Mouse (Mus musculus) embryonic facial prominence, embryonic 10.5 days (tissue): ENCODE results near the gene Rheb. TPM values are rescaled to one million over a fixed set of nuclear protein-coding genes. Genes with fewer than 3 reads are reported as not detected.
"Not testable (repeated sequence)": the region's sequence is repeated elsewhere in the genome, so short reads cannot be mapped to it uniquely, and the experiment has no call there.

Source experiments
- DNase-seq: peaks from one replicate; pipeline ENCODE4 v3.0.0-alpha.2; 2017; ENCODE audit warnings: low spot score
- H3K27ac ChIP-seq: fragments of 300-500 bp; sonication (generic); replicated peaks from 2 replicates; pipeline ENCODE4 v1.5.1; 2016; ENCODE audit warnings: mild to moderate bottlenecking
- H3K27me3 ChIP-seq: fragments of 300-500 bp; sonication (generic); replicated peaks from 2 replicates; pipeline ENCODE4 v1.6.1; 2016; ENCODE audit warnings: low read depth, mild to moderate bottlenecking; ENCODE audit not compliant: poor library complexity, severe bottlenecking
- H3K36me3 ChIP-seq: fragments of 300-500 bp; sonication (generic); replicated peaks from 2 replicates; pipeline ENCODE4 v1.6.1; 2016; ENCODE audit warnings: mild to moderate bottlenecking, moderate library complexity
- H3K4me1 ChIP-seq: fragments of 300-500 bp; sonication (generic); 2 replicates; pipeline ENCODE4 v1.6.1; 2016
- H3K4me3 ChIP-seq: fragments of 300-500 bp; sonication (generic); 2 replicates; pipeline ENCODE4 v1.5.1; 2016; ENCODE audit warnings: mild to moderate bottlenecking, moderate library complexity
- H3K9me3 ChIP-seq: fragments of 300-500 bp; sonication (generic); 2 replicates; pipeline ENCODE4 v1.6.1; 2016; ENCODE audit warnings: mild to moderate bottlenecking
- WGBS: fragments of 180-500 bp; shearing (Covaris S2); methylation state at CpG from one replicate; pipeline ENCODE4 v1.1.7; 2016; 5-methylcytosine and 5-hydroxymethylcytosine counted together
- polyA plus RNA-seq: library from polyadenylated mRNA; unstranded; fragments of >200 nt; fragmentation: Nextera tagmentation; extraction: Ambion mirVana; gene quantifications from 2 replicates; pipeline ENCODE4 v1.2.1, GENCODE M21; 2016

Gene Rheb
- polyA plus RNA-seq, 1 experiment from 2014 or later, result 178 TPM

DNA sequence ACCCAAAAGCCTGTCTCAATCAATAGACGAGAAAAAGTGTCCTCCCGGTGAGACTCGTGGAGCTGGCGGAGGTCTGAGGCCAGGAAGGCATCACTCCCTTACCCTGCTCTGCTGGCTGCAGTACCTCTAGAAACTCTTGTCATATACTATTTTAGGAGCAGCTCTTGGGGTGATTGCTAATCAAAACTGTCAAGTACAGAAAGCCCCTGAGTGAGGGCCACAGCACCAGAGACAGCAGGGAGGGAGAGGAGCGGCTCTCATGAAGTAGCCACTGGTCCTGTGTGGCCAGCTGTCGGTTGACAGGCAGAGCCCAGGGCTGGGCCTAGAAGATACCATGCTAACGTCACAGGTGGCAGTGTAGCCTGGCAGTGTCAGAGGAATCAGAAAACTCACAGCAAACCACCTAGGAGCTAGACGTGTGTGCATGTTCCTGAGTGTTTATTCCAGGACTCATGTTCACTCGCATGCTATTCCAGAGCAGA lies 19.1 kb upstream of the Rheb start:
- peaks cover 36% of the 10 kb centered on the region for H3K36me3 ChIP-seq
- H3K4me3 ChIP-seq, result no peak overlapping the region
- no peak for DNase-seq
- H3K4me1 ChIP-seq, result no peaks in the 10 kb centered on the region
- 89% methylated on average over 9 of the region's 9 CpGs for WGBS
- H3K9me3 ChIP-seq, result no peaks in the 10 kb centered on the region
- no peaks in the 10 kb centered on the region for H3K27me3 ChIP-seq
- H3K27ac ChIP-seq, result no peak overlapping the region

DNA sequence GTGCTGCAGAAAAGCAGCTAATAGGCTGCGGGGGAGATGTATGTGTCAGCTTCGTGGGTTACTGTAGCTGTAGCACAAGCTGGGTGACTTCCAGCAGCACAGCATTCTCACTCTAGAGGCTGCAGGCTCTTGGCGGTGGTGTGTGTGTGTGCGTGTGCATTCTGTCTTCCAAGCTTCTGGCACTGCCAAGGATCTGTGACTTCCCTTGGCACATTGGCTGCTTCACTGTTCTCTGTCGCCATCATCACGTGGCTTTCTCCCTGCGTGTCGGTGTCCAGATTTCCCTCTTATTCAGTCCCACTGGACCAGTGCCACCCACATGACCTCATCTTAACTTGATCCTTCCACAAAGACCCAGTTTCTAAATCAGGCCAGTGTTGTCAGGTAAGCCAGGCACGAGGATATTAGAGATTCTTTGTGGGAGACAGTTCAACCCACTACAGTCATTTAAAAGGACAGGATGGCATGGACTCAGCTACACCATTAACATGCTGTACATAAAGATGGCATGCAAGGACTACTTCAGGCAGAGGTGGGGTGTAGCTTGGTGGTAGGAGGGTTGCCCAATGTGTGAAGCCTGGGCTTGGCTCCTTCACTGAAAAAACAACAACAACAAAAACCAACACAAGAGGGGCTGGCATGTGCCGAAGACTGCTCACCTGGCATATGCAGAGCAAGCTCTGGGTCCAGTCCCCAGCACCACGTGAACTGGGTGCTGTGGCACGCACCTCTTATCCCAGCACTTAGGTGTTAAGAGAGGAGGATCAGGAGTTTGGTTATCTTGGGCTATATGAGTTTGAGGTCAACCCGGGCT lies 18.4 kb upstream of the Rheb start:
- Histone ChIP-seq H3K27me3 (no peaks in the 10 kb centered on the region), H3K27ac (no peak overlapping the region), H3K9me3 (no peaks in the 10 kb centered on the region), H3K4me3 (no peak overlapping the region), H3K36me3 (peaks cover 30% of the 10 kb centered on the region), H3K4me1 (no peaks in the 10 kb centered on the region)
- DNase-seq, result no peak
- WGBS, result 85% methylated on average over 13 of the region's 13 CpGs

DNA sequence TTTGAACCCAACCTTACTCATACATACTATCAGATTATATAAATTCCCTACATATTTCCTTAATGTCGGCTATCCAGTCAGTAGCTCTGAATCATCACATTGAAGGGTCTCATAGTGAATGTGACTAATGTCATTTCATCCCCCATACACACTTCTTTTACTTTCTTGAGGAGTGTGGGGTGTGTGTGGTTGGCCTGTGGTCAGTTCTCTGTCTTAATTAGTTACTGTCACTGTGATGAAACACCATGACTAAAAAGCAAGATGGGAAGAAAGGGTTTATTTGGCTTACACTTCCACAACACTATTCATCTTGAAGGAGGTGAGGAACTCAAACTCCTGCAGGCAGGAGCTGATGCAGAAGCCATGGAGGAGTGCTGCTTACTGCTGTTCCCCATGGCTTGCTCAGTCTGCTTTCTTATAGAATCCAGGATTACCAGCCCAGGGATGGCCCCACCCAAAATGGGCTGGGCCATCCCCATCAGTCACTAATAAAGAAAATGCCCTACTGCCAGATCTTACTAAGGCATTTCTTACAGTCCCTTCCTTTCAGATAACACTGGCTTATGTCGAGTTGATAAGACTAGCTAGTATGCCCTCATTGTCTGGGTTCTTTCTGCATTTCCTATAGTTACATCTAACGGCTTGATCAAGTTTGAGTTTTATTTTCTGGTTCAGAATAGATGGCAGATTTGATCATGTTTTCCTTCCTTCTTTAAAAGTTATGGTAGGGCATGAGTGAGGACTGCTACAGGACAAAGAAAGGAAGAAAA lies 17.5 kb upstream of the Rheb start:
- DNase-seq, result no peak
- WGBS, result 82% methylated on average over 3 of the region's 3 CpGs

DNA sequence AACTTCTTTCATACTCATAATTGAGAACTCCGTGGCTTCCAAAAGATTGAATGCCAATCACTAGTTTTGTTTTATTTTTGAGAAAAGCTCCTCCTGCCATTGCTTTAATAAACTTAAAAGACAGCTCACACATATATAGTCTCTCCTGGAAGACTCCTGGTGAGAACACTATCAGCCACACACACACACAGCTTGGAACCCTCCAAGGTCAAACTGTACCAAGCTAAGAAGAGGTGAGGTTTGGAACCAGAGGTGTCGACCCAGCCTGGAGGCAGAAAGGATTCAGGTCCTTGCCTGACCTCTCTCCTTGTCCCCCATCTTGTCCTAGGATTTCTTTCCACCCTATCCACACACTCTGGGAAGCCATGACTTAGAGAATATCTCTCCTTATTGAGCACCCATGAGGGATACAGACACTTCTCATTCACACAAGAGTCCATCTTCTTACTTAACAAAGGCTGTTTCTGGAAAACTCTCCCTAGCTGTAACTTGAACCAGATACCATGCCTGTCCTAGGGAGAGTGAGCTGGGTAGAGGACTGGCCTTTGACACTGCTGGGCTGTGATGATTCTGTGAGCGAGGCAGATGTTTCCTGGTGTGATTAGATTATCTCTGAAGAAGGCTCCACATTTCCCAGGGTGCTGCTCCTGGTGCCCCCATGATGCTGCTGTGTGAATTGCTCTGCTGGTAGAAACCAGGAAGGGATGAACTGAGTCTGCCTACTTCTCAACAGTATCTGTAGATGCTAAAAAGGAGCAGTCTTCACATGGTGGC lies 12.6 kb upstream of the Rheb start:
- Histone ChIP-seq H3K36me3 (no peaks in the 10 kb centered on the region), H3K4me3 (no peak overlapping the region), H3K27ac (no peak overlapping the region), H3K9me3 (no peaks in the 10 kb centered on the region), H3K4me1 (no peaks in the 10 kb centered on the region), H3K27me3 (no peaks in the 10 kb centered on the region)
- WGBS, result 69% methylated on average over 3 of the region's 3 CpGs
- DNase-seq, result no peak

More for the DNA sequence above, 17.5 kb upstream of the Rheb start:
- H3K36me3 ChIP-seq, result peaks cover 25% of the 10 kb centered on the region
- no peak overlapping the region for H3K4me3 ChIP-seq
- no peaks in the 10 kb centered on the region for H3K9me3 ChIP-seq
- no peaks in the 10 kb centered on the region for H3K4me1 ChIP-seq
- no peaks in the 10 kb centered on the region for H3K27me3 ChIP-seq
- no peak overlapping the region for H3K27ac ChIP-seq

DNA sequence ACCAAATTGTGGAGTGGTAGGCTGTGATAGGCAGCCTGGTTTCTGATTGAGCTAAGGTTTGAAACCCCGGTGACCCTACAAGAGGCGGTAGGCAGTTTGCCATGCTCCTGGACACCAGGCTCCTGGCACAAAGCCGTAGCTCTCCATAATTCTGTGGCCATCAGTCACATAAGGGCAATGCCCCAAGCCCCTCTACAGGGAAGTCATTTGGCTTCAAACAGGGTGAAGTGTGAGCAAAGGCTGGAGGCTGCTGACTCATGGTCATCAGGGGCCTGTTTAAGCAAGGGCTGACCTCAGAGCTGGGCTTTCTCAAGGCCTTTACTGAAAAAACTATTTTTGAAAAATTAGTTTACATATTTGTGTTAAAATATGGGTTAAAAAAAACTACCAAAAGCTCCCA lies 11.8 kb upstream of the Rheb start:
- Histone ChIP-seq H3K4me3 (no peak overlapping the region), H3K9me3 (no peaks in the 10 kb centered on the region), H3K36me3 (no peaks in the 10 kb centered on the region), H3K27me3 (no peaks in the 10 kb centered on the region), H3K27ac (no peak overlapping the region), H3K4me1 (no peaks in the 10 kb centered on the region)
- no peak for DNase-seq
- WGBS, result 92% methylated on average over 3 of the region's 3 CpGs

DNA sequence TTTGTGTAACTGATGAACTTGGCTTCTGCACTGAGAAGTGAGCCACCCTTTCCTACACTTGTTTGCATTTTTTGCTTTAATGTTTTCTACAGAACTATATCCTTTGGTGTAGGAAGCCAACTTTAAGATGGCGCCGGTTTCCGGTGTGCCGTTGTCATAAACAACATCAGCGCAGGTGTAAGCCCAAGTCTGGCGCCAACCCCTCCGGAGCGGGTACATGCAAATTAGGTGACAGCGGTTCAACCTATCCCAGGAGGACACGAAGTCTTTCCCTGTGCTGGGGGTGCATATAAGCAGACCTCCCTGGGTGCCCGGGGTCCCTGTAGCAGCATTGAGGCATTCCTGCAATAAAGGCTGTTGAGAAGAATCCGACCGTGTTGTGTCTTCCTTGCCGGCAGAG lies 5.8 kb upstream of the Rheb start:
- H3K36me3 ChIP-seq, H3K9me3 ChIP-seq, H3K27me3 ChIP-seq, H3K4me1 ChIP-seq, H3K27ac ChIP-seq, DNase-seq, H3K4me3 ChIP-seq: not testable (repeated sequence)
- 87% methylated on average over 14 of the region's 14 CpGs for WGBS

DNA sequence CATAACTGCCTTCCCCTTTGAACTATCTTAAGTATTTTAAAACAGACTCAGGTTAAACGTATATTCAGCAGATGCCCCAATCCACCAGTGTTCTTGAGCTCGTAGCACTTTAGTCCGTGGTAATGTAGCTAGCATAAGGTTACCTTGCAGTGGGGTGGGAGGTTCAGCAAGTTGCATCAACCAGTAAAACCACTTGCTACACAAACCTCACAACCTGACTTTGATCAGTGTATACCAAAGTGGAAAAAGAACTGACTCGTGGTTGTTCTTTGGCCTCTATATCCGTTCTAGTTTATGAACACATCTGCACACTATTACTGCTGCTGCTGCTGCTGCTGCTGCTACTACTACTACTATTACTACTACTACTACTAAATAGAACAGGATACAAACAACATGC lies 1.4 kb upstream of the Rheb start:
- DNase-seq, result no peak
- Histone ChIP-seq H3K27ac (no peak overlapping the region), H3K4me1 (peaks cover 28% of the 10 kb centered on the region), H3K4me3 (no peak overlapping the region), H3K9me3 (no peaks in the 10 kb centered on the region), H3K27me3 (no peaks in the 10 kb centered on the region), H3K36me3 (0 out of 2 replicates have a peak, but pooled peaks cover 2% of the 10 kb centered on the region)
- 89% methylated on average over 5 of the region's 5 CpGs for WGBS

DNA sequence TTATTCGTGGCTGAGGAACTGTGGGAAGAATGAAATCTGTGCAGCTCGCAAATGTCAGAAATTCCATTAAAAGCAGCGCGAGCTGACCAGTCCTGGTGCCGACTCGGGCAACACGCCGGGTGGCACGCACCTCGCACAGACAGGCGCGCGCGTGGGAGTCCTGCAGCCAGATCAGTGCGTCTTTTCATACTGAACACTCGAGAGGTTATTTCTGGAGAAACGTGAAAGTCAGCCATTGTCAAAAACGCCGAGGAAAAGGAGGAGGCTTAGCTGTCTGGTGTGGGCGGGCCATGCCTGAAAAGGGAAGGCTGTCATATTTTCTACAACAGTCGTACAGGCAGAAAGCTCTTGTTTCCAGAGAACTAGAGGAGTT lies 665 bp upstream of the Rheb start:
- Histone ChIP-seq H3K9me3 (no peaks in the 10 kb centered on the region), H3K4me1 (peaks cover 28% of the 10 kb centered on the region), H3K4me3 (peak overlapping the region; percentile 96), H3K27me3 (no peaks in the 10 kb centered on the region), H3K27ac (peak overlapping the region; percentile 98), H3K36me3 (0 out of 2 replicates have a peak, but pooled peaks cover 4% of the 10 kb centered on the region)
- no peak for DNase-seq
- 3% methylated on average over 21 of the region's 21 CpGs for WGBS

DNA sequence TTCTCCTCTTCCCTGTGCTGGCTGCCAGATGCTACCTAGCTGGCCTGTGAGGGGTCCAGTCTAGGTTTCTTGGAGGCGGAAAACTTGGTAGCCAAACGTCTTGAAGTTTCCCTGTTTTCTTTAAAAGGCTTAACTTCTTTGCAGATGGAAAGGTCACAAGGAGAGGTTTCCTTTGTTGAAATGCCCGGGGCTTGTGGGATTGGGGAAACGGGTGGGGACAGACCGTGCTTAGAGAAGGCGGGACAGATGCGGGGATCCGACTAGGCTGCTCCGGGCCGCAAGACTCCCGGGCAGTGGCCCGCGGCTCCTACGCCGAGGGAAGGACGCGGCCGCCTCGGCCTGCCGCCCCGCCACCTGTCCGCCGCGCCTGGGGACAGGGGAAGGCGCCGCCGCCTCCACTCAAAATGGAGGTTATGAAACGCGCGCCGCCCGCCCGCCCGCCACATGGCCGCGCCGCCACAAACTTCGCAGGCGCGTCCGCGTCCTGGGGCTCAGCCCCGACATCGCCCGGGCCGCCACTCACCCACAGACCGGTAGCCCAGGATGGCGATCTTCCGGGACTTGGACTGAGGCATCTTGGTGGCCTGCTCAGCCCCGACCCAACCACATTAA lies 656 bp downstream of the Rheb start:
- no peaks in the 10 kb centered on the region for H3K9me3 ChIP-seq
- DNase-seq, result peak; percentile 72
- 0 out of 2 replicates have a peak, but pooled peaks cover 4% of the 10 kb centered on the region for H3K36me3 ChIP-seq
- H3K27ac ChIP-seq, result peak overlapping the region; percentile 98
- H3K4me3 ChIP-seq, result peak overlapping the region; percentile 96
- H3K27me3 ChIP-seq, result no peaks in the 10 kb centered on the region
- H3K4me1 ChIP-seq, result peaks cover 28% of the 10 kb centered on the region
- under 1% methylated on average over 50 of the region's 50 CpGs for WGBS

DNA sequence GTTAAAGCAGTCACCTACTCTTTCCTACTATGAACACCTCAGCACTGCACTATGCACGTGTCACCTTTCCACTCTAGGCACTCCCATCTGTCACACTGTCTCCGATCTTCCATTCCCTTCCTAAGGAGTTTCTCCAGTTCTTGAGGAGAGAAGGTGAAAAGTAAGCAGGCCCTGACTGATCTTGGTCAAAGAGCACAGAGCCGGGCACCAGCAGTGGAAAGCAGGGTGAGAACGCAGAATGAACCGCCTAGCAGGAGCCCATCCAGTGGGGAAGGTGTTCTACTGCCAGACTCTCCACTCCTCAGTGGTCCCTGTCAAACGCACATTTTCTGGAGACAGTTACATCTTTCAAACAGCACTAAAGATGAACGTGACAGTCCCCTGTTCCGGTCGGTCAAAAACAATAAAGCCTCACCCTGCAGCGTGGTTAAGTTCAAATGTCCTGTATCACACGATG lies 1.4 kb downstream of the Rheb start:
- no peak for DNase-seq
- peak overlapping the region; percentile 98 for H3K27ac ChIP-seq
- H3K36me3 ChIP-seq, result 0 out of 2 replicates have a peak, but pooled peaks cover 8% of the 10 kb centered on the region
- H3K27me3 ChIP-seq, result no peaks in the 10 kb centered on the region
- H3K4me3 ChIP-seq, result peak overlapping the region; percentile 96
- no peaks in the 10 kb centered on the region for H3K9me3 ChIP-seq
- peaks cover 28% of the 10 kb centered on the region for H3K4me1 ChIP-seq
- WGBS, result 35% methylated on average over 11 of the region's 11 CpGs

DNA sequence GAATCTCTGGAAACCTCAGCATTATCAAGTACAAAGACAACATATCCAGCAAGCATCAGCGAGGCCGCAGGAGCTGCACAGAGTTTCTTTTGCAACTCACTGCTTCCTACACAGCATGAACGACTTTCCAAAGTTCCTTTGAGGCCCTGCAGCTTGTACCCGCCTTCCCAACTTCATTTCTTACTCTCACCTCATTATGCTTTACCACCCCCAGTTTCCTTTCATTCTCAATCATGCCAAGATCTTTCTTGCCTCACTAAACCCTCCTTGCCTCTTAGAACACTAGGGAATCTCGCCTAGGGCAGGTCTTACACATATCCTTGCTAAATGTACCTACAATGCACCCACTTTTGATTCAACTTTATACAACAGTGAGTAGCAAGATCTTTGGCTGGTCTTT lies 7.9 kb downstream of the Rheb start:
- Histone ChIP-seq H3K4me1 (no peaks in the 10 kb centered on the region; the same call in 1 of the 2 replicates), H3K36me3 (0 out of 2 replicates have a peak, but pooled peaks cover 8% of the 10 kb centered on the region), H3K9me3 (no peaks in the 10 kb centered on the region), H3K27ac (no peak overlapping the region), H3K4me3 (no peak overlapping the region), H3K27me3 (no peaks in the 10 kb centered on the region)
- WGBS, result 88% methylated on average over 5 of the region's 5 CpGs
- no peak for DNase-seq

DNA sequence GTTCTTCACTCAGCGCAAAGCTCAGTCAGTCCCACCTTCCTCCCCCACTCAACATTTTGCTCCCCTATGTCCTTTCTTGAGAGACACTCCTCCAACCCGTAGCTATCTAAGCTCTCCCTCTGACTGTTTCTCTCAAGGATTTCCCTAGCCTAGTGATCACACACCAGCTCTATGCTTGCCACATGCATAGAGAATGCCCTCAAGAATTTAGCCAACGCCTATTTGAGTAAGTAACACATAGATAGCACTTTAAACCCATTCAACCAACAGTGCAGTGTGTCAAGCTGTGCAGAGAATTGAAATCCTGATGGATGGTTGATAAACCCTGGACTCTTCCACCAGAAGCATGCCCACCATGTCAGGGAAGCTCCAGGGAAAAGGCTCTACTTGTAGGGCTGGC lies 10.5 kb downstream of the Rheb start:
- Histone ChIP-seq H3K9me3 (no peaks in the 10 kb centered on the region), H3K4me3 (no peak overlapping the region), H3K4me1 (no peaks in the 10 kb centered on the region), H3K36me3 (0 out of 2 replicates have a peak, but pooled peaks cover 4% of the 10 kb centered on the region), H3K27ac (no peak overlapping the region), H3K27me3 (no peaks in the 10 kb centered on the region)
- WGBS, result 92% methylated on average over 3 of the region's 3 CpGs
- no peak for DNase-seq
